ENCODE assay signal across 8 mouse cellular contexts in the genomic region with DNA sequence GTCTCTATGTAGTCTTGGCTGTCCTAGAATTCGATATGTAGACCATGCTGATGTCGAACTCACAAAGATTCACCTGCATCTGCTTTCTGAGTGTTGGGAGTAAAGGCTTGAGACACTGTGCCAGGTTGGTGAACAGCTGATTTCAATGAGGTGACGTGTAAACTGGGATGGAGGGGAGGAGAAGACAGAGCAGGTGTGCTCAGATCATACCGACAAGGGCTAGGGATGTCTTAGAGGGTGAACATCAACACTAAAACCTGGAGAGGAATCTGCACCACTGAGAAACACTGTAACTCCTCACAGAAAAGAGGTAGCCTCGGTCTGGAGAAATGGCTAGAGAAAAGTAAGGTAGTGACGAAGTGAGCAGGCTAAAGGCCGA. TPM values are rescaled to one million over a fixed set of nuclear protein-coding genes. Genes with fewer than 3 reads are reported as not detected.
DNase-seq lines count a peak whose midpoint lies in the region; ATAC-seq and TF ChIP-seq lines count a peak whose summit lies in the region.

No protein-coding gene starts in this region.

- no peaks in the 10 kb centered on the region for H3K27me3 ChIP-seq in kidney, embryonic 15.5 days
- no peaks in the 10 kb centered on the region for H3K27me3 ChIP-seq in hindbrain, embryonic 15.5 days
- H3K27me3 ChIP-seq in midbrain, embryonic 15.5 days (replicated peaks): no peaks in the 10 kb centered on the region

- peak; percentile 26; the same call in 1 of the 2 replicates for ATAC-seq in kidney, embryonic 15.5 days (replicated peaks; ENCODE audit: low FRiP score)
- no peak; the same call in 1 of the 2 replicates for ATAC-seq in hindbrain, embryonic 15.5 days (ENCODE audit: low FRiP score, low read depth)
- ATAC-seq in midbrain, embryonic 15.5 days (replicated peaks): peak; percentile 68

- WGBS in kidney, embryonic 15.5 days: 10% methylated on average over 7 of the region's 7 CpGs
- WGBS in hindbrain, embryonic 15.5 days: 7% methylated on average over 7 of the region's 7 CpGs
- 6% methylated on average over 7 of the region's 7 CpGs for WGBS in midbrain, embryonic 15.5 days

- H3K4me1 ChIP-seq in kidney, embryonic 15.5 days: peaks cover 16% of the 10 kb centered on the region
- H3K4me1 ChIP-seq in cortical plate, adult 2 months (ENCODE audit: control insufficient read depth, insufficient read depth, low read length): peaks cover 5% of the 10 kb centered on the region
- H3K4me1 ChIP-seq in hindbrain, embryonic 15.5 days (replicated peaks): peaks cover 14% of the 10 kb centered on the region
- peaks cover 15% of the 10 kb centered on the region for H3K4me1 ChIP-seq in midbrain, embryonic 15.5 days

- no peak for DNase-seq in kidney, postnatal 4 days
- DNase-seq in layer of hippocampus, adult 11-12 months (ENCODE audit: low spot score): no peak
- no peak for DNase-seq in urinary bladder, postnatal 14 days (ENCODE audit: low spot score)
- DNase-seq in cerebellum, adult 9-11 months: no peak

- no peaks in the 10 kb centered on the region for H3K9me3 ChIP-seq in kidney, embryonic 15.5 days (replicated peaks)
- H3K9me3 ChIP-seq in hindbrain, embryonic 15.5 days: no peaks in the 10 kb centered on the region
- H3K9me3 ChIP-seq in midbrain, embryonic 15.5 days: no peaks in the 10 kb centered on the region

- peak overlapping the region; percentile 82 for H3K4me2 ChIP-seq in kidney, embryonic 15.5 days
- H3K4me2 ChIP-seq in hindbrain, embryonic 15.5 days: peak overlapping the region; percentile 66
- H3K4me2 ChIP-seq in midbrain, embryonic 15.5 days: peak overlapping the region; percentile 77

- peak overlapping the region; percentile 70 for H3K9ac ChIP-seq in kidney, embryonic 15.5 days
- H3K9ac ChIP-seq in hindbrain, embryonic 15.5 days: no peak overlapping the region
- H3K9ac ChIP-seq in midbrain, embryonic 15.5 days: peak overlapping the region; percentile 58; the same call in 1 of the 2 replicates

- H3K4me3 ChIP-seq in kidney, embryonic 15.5 days (replicated peaks): peak overlapping the region; percentile 85
- H3K4me3 ChIP-seq in cortical plate, adult 2 months (ENCODE audit: insufficient read depth, low read length): peak overlapping the region; percentile 46
- H3K4me3 ChIP-seq in hindbrain, embryonic 15.5 days: peak overlapping the region; percentile 67
- peak overlapping the region; percentile 85 for H3K4me3 ChIP-seq in midbrain, embryonic 15.5 days

- TF ChIP-seq POLR2A in cortical plate, adult 2 months (IDR thresholded peaks at IDR 0.05; ENCODE audit: extremely low read depth, insufficient read depth, low read length): no peak

- TF ChIP-seq CTCF in cortical plate, adult 2 months (IDR thresholded peaks at IDR 0.05; ENCODE audit: extremely low read depth, insufficient read depth, low read length): no peak

- H3K27ac ChIP-seq in kidney, embryonic 15.5 days: peak overlapping the region; percentile 94
- no peak overlapping the region for H3K27ac ChIP-seq in cortical plate, adult 2 months (ENCODE audit: insufficient read depth, low read length)
- peak overlapping the region; percentile 89 for H3K27ac ChIP-seq in hindbrain, embryonic 15.5 days (replicated peaks)
- peak overlapping the region; percentile 91 for H3K27ac ChIP-seq in midbrain, embryonic 15.5 days

- H3K36me3 ChIP-seq in kidney, embryonic 15.5 days: peaks cover 33% of the 10 kb centered on the region
- H3K36me3 ChIP-seq in hindbrain, embryonic 15.5 days: peaks cover 29% of the 10 kb centered on the region
- H3K36me3 ChIP-seq in midbrain, embryonic 15.5 days (replicated peaks): peaks cover 24% of the 10 kb centered on the region

RNA-seq across cellular contexts. Expression of a gene that starts 0.4 kb away (rescaled TPM):
- polyA plus RNA-seq in kidney, embryonic 15.5 days (2015; fragmentation: Nextera tagmentation; extraction: Ambion mirVana): 41.3 and 42.4 TPM in 2 replicates
- 64.3 and 64.9 TPM in 2 replicates for polyA plus RNA-seq in cortical plate, adult 2 months (2012; rRNA removed)
- polyA plus RNA-seq in hindbrain, embryonic 15.5 days (2015; fragmentation: Nextera tagmentation; extraction: Ambion mirVana): 40.1 and 40.2 TPM in 2 replicates
- polyA plus RNA-seq in midbrain, embryonic 15.5 days (2015; fragmentation: Nextera tagmentation; extraction: Ambion mirVana): 38.3 and 41.1 TPM in 2 replicates

RNA-seq across cellular contexts. Expression of a gene that starts 12.1 kb away (rescaled TPM):
- polyA plus RNA-seq in kidney, embryonic 15.5 days (2015; fragmentation: Nextera tagmentation; extraction: Ambion mirVana): 30.8 and 36.5 TPM in 2 replicates
- 23.8 and 25.7 TPM in 2 replicates for polyA plus RNA-seq in cortical plate, adult 2 months (2012; rRNA removed)
- polyA plus RNA-seq in hindbrain, embryonic 15.5 days (2015; fragmentation: Nextera tagmentation; extraction: Ambion mirVana): 45.1 and 48.4 TPM in 2 replicates
- polyA plus RNA-seq in midbrain, embryonic 15.5 days (2015; fragmentation: Nextera tagmentation; extraction: Ambion mirVana): 45.7 and 46.0 TPM in 2 replicates

RNA-seq across cellular contexts. Expression of a gene that starts 23.9 kb away (rescaled TPM):
- 24.9 and 26.8 TPM in 2 replicates for polyA plus RNA-seq in kidney, embryonic 15.5 days (2015; fragmentation: Nextera tagmentation; extraction: Ambion mirVana)
- polyA plus RNA-seq in cortical plate, adult 2 months (2012; rRNA removed): 47.4 and 54.1 TPM in 2 replicates
- polyA plus RNA-seq in hindbrain, embryonic 15.5 days (2015; fragmentation: Nextera tagmentation; extraction: Ambion mirVana): 23.2 and 24.2 TPM in 2 replicates
- polyA plus RNA-seq in midbrain, embryonic 15.5 days (2015; fragmentation: Nextera tagmentation; extraction: Ambion mirVana): 27.6 and 27.7 TPM in 2 replicates

RNA-seq across cellular contexts. Expression of a gene that starts 23.9 kb away (rescaled TPM):
- 29.3 and 33.3 TPM in 2 replicates for polyA plus RNA-seq in kidney, embryonic 15.5 days (2015; fragmentation: Nextera tagmentation; extraction: Ambion mirVana)
- polyA plus RNA-seq in cortical plate, adult 2 months (2012; rRNA removed): 124 and 129 TPM in 2 replicates
- 57.5 and 66.3 TPM in 2 replicates for polyA plus RNA-seq in hindbrain, embryonic 15.5 days (2015; fragmentation: Nextera tagmentation; extraction: Ambion mirVana)
- 59.2 and 63.3 TPM in 2 replicates for polyA plus RNA-seq in midbrain, embryonic 15.5 days (2015; fragmentation: Nextera tagmentation; extraction: Ambion mirVana)

RNA-seq across cellular contexts. Expression of a gene that starts 25.5 kb away (rescaled TPM):
- 53.5 and 53.8 TPM in 2 replicates for polyA plus RNA-seq in kidney, embryonic 15.5 days (2015; fragmentation: Nextera tagmentation; extraction: Ambion mirVana)
- 227 and 233 TPM in 2 replicates for polyA plus RNA-seq in cortical plate, adult 2 months (2012; rRNA removed)
- polyA plus RNA-seq in hindbrain, embryonic 15.5 days (2015; fragmentation: Nextera tagmentation; extraction: Ambion mirVana): 134 and 146 TPM in 2 replicates
- polyA plus RNA-seq in midbrain, embryonic 15.5 days (2015; fragmentation: Nextera tagmentation; extraction: Ambion mirVana): 143 and 153 TPM in 2 replicates
